Mouse (Mus musculus): ENCODE results near the gene Irgm1.

GRCm38 (mm10) chr11:48876680-48877079, 5.2 kb upstream of the Irgm1 start:
- no peak; the same call in 1 of the 2 replicates for TF ChIP-seq CTCF (IDR thresholded peaks at IDR 0.05; ENCODE audit: low read depth)
- no peak for TF ChIP-seq EP300 (IDR thresholded peaks at IDR 0.05; ENCODE audit: low read depth)

Measured in liver, embryonic 14.5 days (tissue).